Mouse (Mus musculus): Measurements from ENCODE around the gene 9030612E09Rik.

DNA sequence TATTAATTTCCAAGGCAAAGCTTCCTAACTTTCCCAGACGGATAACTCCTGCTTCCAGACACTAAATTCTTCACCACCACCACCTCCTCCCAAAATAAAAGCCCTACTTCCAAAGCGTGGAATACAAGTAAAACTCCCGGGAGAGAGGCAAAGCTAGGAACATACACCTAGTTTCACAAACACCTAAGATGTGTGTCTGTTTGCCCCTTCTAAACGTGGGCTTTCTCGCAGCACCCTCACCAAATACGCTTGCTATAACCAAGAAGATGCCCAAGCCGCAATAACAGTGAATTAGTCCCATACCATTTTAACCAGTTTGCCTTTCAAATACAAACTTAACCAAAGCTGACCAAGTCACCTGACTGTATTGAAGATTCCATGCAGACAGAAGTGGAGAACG is 1.9 kb upstream of the 9030612E09Rik start:
- TF ChIP-seq CTCF (IDR thresholded peaks at IDR 0.05; ENCODE audit: low read depth) = no peak
- TF ChIP-seq EP300 (IDR thresholded peaks at IDR 0.05; ENCODE audit: low read depth) = no peak
